Mouse (Mus musculus): ENCODE results near the gene Lrrc25. TPM values are rescaled to one million over a fixed set of nuclear protein-coding genes. Genes with fewer than 3 reads are reported as not detected.

Gene Lrrc25
- polyA plus RNA-seq, 1 experiment = 0.13 TPM

GRCm38 (mm10) chr8:70665599-70665998 lies 49.6 kb downstream of the Lrrc25 start:
- no peak for TF ChIP-seq GATA1 (IDR thresholded peaks at IDR 0.05; ENCODE audit: low read length)

GRCm38 (mm10) chr8:70667071-70667470 lies 51.1 kb downstream of the Lrrc25 start:
- TF ChIP-seq GATA1 (IDR thresholded peaks at IDR 0.05; ENCODE audit: low read length) = no peak

Other genes with a start within 250 kb of the Lrrc25 start
- gene Comp, start 242.6 kb upstream of the Lrrc25 start, polyA plus RNA-seq (2012) = 0.28 and 0.29 TPM in 2 replicates
- gene Crtc1, start 176.6 kb upstream of the Lrrc25 start, polyA plus RNA-seq (2012) = 25.8 and 29.6 TPM in 2 replicates
- 10.0 and 10.8 TPM in 2 replicates for gene Klhl26, start 139.2 kb upstream of the Lrrc25 start, polyA plus RNA-seq (2012)
- gene Tmem59l, start 128.8 kb upstream of the Lrrc25 start, polyA plus RNA-seq (2012) = not detected in 2 replicates
- gene Crlf1, start 123.0 kb upstream of the Lrrc25 start, polyA plus RNA-seq (2012) = not detected in 2 replicates
- gene Rex1bd, start 109.4 kb upstream of the Lrrc25 start, polyA plus RNA-seq (2012) = 264 and 347 TPM in 2 replicates
- gene Uba52, start 105.4 kb upstream of the Lrrc25 start, polyA plus RNA-seq (2012) = 421 and 1,202 TPM in 2 replicates
- gene Fkbp8, start 88.4 kb upstream of the Lrrc25 start, polyA plus RNA-seq (2012) = 1,137 and 1,401 TPM in 2 replicates
- 41.4 and 54.9 TPM in 2 replicates for gene Kxd1, start 88.2 kb upstream of the Lrrc25 start, polyA plus RNA-seq (2012)
- 50.0 and 51.6 TPM in 2 replicates for gene Ell, start 76.7 kb upstream of the Lrrc25 start, polyA plus RNA-seq (2012)
- gene Isyna1, start 21.8 kb upstream of the Lrrc25 start, polyA plus RNA-seq (2012) = 184 and 204 TPM in 2 replicates
- 968 and 1,213 TPM in 2 replicates for gene Ssbp4, start 7.3 kb upstream of the Lrrc25 start, polyA plus RNA-seq (2012)
- 0.05 TPM in 1 of 2 replicates, not detected in the other for gene Gdf15, start 16.3 kb downstream of the Lrrc25 start, polyA plus RNA-seq (2012)
- 3.7 and 5.0 TPM in 2 replicates for gene Pgpep1, start 44.2 kb downstream of the Lrrc25 start, polyA plus RNA-seq (2012)
- gene Lsm4, start 57.1 kb downstream of the Lrrc25 start, polyA plus RNA-seq (2012) = 887 and 1,189 TPM in 2 replicates
- 173 and 232 TPM in 2 replicates for gene Jund, start 82.8 kb downstream of the Lrrc25 start, polyA plus RNA-seq (2012)
- not detected in 2 replicates for gene Iqcn, start 87.3 kb downstream of the Lrrc25 start, polyA plus RNA-seq (2012)
- gene Gm3336, start 102.4 kb downstream of the Lrrc25 start, polyA plus RNA-seq (2012) = not detected in 2 replicates
- gene Pde4c, start 107.6 kb downstream of the Lrrc25 start, polyA plus RNA-seq (2012) = 0.81 and 1.2 TPM in 2 replicates
- gene Rab3a, start 138.5 kb downstream of the Lrrc25 start, polyA plus RNA-seq (2012) = 21.8 and 26.1 TPM in 2 replicates
- gene Mpv17l2, start 144.8 kb downstream of the Lrrc25 start, polyA plus RNA-seq (2012) = 189 and 199 TPM in 2 replicates
- gene Pik3r2, start 160.6 kb downstream of the Lrrc25 start, polyA plus RNA-seq (2012) = 70.1 and 86.8 TPM in 2 replicates
- gene Mast3, start 188.9 kb downstream of the Lrrc25 start, polyA plus RNA-seq (2012) = 206 and 255 TPM in 2 replicates
- 5.2 and 5.3 TPM in 2 replicates for gene Il12rb1, start 192.3 kb downstream of the Lrrc25 start, polyA plus RNA-seq (2012)
- 65.7 and 101 TPM in 2 replicates for gene Arrdc2, start 223.6 kb downstream of the Lrrc25 start, polyA plus RNA-seq (2012)
- gene Kcnn1, start 247.1 kb downstream of the Lrrc25 start, polyA plus RNA-seq (2012) = 0.03 TPM in 2 replicates